Mouse (Mus musculus) kidney, postnatal 4 days (tissue): ENCODE measurements around the gene Ociad1.

Experiments used
- DNase-seq, 2 experiments: peaks; one replicate each; pipeline ENCODE4 v3.0.0; 2021; ENCODE audit warnings: mixed read lengths in 2 of 2

Ociad1 gene

DNA sequence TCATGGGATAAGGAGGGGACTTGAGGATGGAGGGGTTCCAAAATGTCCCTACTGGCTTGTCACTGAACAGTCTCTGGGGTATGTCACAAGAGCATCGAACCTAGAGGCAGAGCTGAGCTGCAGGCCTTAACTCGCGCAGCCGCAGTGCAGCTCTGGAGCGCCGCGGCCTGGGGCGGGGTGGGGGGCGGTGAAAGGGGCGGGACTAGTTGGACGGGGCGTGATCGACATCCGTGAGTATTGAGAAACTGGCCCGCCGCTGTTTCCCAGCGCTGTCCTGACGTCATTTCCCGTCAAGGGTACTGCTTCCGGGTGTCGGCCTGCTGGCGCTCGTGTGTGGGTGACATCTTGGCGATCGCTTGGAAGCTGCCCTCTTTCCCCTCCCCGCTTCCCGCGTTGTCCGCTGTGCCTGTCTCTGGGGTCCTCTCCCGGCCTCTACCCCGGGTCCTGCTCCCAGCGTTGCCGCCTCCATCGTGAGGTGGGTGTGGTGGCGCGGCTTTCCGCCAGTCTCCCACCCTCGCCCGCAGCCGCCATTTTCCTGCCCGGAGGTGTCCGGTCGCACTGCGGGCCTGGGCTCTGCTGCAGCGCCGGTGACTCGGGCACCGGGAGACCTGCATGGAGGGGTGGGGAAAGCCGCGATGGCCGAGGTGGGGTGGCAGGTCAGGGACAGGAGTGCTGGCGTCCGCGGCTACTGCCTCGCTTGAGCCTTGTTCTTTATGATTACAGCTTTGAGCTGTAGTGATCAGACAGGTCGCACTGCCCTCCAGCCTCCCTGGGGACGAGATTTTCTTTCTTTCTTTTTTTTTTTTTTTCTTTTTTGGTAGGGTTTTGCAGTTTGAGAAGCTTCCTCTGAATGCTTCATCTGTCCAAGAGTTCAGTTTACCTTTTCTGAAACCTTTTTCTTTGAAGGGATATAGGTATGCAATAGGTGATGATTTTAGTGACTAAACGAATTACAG is at the start of gene Ociad1:
Gene Ociad1, plus strand, starts transcription at position 283 of the 956 bp plus-strand sequence.
- DNase-seq = peak; percentile 95 to 97

DNA sequence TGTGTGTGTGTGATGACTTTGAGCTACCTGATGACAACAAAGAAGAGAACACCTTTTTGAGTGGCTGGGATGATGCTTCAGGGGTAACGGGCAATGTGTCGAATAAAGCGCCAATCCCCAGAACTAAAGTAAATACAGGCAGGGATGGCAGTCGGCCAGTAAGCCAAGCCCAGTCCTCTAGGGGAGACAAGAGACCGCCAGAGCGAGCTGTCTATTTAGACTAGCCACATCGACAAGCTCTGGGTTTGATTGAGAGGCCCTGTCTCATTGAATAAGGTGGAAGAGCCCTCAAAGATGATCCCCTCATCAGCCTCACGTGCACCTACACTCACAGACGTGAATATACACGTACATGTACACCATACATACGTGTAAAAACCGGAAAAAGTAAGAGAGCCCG is 48.2 kb upstream of the Ociad1 start:
- DNase-seq = no peak

DNA sequence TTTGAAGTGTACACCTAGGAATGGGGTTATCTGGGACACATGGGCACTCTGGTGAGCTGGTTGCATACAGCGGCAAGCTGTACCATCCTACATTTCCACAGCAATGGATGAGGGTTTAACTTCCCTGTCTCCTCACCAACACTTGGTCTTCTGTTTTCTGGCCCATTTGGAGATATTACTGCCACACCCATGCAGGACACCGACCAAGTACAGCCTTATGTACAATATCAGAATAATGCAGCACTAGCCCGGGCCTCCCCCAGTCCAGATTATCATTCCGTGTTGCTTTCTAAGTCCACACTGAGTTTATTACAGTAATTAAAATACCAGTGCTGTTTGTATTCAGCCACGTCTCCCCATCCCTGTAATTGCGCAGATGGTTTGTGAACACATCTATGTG is 46.2 kb upstream of the Ociad1 start:
- DNase-seq = no peak

DNA sequence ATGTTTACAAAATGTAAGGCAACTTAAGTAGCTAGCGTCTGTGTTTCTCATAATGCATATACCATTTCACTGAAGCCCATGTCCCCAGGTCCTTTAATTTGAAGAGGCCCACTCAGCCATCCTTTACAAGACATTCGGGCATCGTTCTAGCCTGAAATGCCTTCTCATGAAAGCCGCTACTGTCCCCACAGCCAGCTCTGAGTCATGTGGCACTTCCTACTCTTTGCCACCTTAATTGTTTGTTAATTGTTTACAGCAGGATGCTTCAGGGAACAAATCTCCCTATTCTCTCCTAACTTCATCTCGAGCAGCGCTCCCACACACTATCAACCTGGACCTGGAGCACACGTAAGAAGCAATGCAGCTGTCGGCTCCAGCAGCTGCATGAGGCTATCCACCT is 44.4 kb upstream of the Ociad1 start:
- DNase-seq = no peak

DNA sequence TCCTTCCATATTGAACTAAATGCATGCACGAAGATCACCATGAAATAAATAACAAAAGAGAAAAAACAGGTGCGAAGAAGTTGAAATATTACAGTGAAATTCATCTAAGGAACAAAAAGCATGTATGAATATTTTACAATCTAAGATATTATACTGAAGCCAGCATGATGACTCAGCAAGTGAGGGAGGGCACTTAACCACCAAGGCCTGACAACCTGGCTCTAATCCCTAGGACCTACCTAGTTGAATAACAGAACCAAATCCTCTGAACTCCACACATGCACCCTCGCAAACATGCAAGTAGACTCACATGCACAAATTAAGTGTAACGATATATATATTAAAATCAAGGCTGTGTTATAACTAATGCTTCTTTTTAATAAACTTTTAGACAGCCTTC is 43.2 kb upstream of the Ociad1 start:
- DNase-seq = no peak

DNA sequence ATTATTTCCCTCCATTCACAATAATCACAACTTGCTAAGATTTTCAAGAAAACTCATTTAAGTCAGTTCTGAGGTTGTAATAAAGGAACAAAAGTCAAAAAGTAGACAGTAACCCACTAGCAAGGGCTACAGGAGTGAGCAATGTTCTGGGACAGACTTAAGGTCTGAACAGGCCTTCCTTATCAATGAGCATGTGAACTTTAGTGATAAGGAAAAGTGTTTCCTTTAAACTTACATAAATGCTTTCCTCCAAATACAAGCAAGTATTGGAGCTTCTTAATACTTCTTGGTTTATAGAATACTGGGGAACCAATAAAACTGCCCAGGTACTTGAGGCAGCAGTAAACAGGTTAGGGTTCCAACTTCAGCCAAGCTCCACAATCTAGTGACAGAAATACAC is 39.8 kb upstream of the Ociad1 start:
- no peak for DNase-seq

DNA sequence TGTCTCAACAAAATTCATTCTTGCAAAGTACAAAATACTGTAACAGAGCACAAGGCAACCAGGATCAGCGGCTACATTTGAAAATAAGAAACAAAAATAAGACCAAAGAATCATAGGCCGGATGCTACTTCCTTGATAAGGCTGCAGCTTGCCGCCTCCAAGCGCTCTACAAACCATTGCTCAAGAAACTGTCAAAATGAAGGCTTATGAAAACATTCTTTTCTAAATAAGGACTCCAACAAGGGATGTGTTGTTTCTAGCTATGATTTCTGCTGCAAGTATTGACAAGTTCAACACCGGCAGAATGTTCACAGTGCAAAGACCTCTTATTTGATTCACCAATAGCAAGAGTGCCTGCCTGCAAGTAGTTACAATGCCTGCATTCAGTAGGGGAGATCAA is 37.9 kb upstream of the Ociad1 start:
- no peak for DNase-seq

DNA sequence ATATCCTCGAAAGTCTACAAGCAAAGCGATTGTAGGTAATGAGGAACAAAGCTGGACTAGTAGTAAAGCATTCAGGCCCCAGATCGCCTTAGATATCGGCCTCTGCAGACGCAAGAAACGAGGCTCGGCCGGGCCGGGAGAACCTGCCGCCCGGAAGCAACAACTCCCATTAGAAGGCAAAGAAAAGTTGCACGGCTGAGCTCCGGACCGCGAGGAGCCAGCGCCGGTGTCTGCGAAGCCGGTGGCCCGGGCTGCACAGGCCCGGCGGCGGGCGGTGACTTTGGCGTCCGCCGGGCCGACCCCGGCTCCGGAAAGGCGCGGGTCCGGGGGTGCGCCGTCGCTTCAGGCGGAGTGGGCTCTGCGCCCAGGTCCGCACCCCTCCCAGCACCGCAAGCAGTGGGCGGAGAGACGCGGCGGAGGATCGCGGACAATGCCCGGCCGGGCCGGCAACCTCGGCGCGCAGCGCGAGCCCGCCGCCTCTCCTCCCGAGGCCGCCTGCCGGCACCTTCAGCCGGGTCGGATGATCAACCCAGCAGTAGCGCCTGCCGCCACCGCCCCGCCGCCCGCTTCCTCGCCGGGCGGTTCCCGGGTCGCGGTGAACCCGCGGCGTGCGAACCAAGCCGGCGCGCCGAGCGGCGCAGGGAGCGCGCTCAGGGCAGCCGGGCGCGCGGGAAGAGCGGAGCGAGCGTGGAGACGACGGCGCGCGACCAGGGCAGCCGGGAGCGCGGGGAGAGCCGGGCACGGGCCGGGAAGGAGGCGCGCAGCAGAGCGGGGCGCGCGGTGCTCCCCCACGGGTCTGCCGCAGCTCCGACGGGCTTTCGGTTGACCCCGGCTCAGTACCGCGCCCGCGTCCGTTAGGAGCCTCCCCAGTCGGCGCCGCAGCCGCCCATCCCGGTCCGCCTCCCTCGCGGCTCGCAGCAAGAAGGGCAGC is 37.0 kb upstream of the Ociad1 start:
- DNase-seq = peak; percentile 71 to 82

DNA sequence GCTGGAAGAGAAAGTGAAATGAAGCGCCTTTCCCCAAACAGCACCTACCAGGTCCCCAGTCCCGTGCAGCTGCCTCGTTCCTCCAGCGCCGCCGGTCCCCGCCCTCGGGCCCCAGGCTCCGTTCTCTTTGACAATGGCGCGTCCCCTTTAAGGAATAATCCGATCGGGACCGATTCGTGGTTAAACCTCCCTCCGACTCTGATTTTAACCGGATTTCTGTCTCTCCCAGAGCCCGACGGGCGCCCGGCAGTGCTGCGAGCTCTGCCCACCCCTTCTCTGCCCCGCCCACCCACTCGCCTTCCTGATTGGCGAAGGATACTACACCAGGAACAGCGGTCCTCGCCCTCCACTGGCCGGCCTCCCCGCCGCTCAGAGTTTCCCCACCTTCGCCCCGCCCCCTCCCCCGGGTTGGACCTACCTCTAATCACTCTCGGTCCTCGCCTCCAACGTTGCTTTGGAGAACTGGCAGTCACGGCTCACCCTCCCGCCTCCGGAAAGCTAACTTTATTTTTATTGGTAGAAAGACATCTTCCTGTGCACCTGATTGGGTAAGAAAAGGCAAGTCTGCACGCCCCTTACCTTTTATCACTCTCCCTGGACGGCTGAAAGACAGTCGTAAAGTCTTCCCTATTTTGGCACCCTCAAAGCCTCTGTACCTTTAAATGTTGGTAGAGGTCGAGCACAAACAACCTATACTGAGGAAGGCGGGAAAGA is 36.1 kb upstream of the Ociad1 start, which contains the start of gene Fryl:
Gene Fryl, minus strand, starts transcription at position 268 of the 714 bp plus-strand sequence.
- peak; percentile 99 to 100 for DNase-seq

DNA sequence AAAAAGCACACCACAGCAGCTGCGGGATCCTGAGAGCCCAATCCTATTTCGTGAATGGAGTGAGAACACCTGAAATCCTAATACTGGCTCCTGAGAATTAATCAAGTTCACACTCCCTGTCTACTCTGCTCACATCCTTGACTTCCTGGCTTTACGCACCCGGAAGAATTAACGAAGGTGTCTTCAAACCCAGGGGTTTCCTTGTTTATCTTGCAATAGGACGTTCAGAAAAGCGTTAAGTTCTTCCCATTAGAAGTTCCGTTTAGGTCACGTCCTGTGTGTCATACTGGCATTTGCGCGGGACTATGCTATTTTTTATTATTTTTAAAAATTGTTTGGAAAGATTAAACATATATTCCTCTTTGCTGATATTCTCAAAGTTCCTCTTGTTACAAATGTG is 35.5 kb upstream of the Ociad1 start:
- no peak for DNase-seq

DNA sequence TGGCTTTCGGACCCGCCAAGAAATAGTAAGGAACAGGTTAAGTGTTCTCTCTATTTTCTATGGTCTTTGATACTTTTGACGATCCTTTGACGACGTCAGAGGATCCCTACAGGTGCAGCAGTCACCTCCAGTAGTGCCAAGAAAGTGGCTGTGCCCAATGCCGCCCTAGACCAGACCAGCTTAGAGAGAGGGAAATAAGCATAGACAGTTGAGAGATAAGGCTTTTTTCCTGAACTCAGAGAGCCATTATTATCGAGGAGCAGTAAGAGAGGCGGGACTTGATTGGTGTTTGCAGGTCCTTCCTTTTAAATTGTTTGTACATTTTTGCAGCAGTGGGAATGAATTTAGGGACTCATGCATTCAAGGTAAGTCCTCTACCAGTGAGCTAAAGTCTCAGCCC is 34.9 kb upstream of the Ociad1 start:
- DNase-seq = no peak

DNA sequence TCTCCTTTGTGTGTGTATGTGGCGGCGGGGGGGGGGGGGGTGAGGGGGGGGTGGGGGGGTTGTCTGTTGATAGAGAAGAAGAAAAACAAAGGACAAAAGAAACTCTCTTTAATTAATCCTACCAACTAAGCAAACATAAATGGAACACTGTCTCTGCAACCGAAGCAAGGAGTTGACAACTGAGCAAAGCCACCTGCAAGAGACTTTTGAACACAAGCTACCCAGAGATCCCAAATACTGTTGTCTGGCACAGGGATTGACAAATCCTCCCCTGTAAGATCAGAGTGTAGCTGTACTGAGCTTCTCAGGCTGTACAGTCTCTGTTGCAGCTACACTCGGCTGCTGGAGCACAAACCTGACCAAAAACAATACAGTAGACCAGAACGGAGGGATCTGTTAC is 28.5 kb upstream of the Ociad1 start:
- no peak for DNase-seq

DNA sequence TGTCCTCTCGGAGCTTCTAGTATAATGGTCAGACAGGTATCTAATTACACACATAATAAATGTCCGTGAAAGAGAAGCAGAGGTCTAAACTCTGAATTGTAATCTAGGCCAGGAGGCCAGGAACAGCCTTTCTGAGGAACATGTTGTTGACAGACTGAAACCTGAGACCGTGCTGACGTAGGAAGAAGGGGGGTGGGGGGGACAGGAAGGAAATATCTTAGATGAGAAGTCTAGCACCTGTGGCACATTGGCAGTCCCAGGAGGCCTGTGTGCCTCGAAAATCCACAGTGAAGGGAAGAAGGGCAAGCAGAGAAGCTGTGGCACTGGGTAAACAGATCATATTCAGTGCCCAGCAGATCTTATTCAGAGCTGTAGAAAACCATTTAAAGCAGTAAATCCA is 27.1 kb upstream of the Ociad1 start:
- peak in 1 of 2 experiments; percentile 22 for DNase-seq

DNA sequence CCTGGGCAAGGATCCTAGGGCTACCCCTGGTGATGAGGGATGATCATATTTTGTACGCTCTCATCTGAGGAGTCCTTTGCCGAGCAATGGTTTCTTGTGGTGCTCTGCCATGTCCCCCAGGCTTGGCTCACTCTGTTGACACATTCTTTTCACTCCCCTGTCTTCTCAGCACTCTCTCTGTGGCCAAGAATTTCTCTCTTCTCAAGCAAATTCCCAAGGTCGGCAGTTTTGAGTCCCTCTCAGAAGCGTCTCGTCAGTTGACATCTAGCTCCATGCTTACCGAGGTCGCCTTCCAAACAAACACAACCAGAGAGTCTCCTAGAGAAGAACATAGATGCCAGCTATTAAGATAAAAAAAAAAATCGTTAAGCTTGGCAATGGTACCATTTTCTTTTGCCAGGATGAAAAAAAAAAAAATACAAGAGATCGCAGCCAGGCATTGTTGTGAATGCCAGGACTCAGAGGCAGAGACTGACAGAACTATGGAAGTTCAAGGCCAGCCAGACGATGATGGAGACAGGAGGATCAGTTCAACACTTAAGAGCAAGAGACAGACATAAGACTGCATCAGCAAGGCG is 23.9 kb upstream of the Ociad1 start:
- DNase-seq = peak in 1 of 2 experiments; percentile 13

DNA sequence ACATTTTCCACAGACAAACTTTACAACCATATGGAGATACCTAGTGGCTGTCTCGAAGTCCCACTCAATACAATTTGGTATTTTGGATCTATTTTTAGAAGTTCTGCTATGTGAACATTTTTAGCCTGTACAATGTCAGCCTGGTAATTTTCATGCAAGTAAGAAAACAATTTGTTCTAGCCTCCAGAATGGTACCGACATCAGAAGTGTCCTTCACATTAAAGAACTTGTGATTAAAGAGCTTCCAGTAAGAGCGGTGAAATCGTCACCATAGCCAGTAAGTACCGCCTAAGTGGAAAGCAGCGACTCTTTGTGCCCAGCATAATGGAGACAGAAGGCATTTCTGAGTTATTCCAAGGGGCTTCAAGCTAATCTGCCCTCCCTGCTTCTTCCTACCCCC is 22.0 kb upstream of the Ociad1 start:
- no peak for DNase-seq

DNA sequence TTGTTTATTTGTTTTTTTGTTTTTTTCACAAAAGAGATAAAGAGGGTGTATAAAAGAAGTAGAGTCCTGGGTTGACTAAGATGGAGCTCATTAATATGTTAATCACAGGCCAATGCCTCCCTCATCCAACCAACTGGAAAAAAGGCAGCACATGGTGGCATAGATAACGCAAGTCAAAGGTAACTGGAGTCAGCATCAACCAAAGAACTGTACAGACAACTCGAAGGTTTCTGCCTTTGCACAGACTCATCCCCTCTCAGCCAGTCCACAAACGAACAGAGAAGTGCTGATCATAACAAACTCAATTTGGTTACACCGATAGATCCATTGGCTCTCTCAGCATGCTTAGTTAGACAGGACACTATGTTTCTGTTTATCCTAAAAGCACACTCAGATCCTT is 19.4 kb upstream of the Ociad1 start:
- DNase-seq = no peak

DNA sequence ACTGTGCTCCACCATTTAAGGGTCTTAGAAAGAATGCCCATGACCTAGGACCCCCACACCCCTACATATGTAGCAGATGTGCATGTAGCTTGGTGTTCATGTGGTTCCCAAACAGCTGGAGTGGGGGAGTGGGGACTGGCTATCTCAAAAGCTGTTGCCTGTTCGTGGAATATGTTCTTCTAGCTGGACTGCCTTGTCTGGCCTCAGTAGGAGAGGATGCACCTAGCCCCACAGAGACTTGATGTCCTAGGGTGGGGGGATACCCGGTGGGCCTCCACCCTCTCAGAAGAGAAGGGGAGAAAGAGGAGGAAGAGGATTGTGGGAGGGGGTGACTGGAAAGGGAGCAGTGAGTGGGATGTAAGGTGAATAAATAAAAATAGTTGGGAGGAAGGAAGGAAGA is 17.6 kb upstream of the Ociad1 start:
- no peak for DNase-seq

DNA sequence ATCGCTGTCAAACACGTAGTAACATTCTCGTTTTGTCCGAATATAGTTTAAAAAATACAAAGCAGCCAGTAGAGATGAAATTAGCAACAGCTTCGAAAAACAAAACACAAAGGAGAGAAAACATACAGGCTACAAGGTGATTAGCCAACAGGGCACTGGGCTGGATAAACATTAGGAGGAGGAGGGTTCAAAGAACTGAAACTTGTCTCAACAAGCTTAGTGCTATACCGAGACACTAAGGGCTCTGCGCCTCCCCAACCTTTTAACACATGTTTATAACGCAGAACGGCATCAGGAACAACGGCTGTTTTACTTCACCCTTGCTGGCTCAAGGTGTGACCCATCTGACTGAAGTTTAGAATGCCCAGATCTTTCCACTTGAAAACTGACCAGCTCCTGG is 13.4 kb upstream of the Ociad1 start:
- no peak for DNase-seq

DNA sequence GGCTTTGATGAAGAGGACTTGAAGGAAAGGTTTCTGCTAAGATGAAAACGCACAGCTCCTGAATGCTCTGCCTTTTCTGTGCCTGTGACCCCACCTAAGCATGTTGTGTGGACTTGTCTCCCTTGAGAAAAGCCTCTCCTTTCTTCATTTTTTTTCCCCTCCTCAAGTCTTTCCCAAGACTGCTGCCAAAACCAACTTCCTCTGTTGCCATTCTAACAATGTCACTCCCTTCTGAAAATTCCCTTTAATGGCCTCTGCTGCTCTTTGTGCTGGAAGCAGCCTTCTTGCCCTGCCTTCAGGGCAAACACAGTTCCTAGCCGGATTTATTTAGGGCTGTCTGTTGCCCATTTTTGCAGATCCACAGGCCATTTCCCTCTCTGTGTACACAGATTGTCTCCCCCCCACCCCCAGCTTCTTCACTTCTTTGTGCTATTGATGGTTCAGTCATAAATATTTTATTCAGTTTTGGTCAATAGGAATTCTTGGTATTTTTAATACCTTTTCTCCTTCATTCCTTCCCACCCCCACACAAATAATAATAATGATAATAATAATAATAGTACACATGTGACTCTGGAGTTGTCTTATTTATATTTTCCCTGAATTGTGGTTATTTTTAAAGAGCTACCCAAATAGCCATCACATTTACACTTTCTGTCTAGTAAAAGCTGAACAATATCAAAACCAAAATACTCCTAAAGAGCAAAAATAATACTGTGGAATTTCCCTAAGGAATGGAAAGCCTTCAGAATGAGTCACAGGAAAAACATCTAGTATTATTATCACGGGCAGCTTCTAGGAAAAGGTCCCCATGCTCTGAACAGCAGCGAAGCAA is 12.6 kb upstream of the Ociad1 start:
- DNase-seq = no peak

DNA sequence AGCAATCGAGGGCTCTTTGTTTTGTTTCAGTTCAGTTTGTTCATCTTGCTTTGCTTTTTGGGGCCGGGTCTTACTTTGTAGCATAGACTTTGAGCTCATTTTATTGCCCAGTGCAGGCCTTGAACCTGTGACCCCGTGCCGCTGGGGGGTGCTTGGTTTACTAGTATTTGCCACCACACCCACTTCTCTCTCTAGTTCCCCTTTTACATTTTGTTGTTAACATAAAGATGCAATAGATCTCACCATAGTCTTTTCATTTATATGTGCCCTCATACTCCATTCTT is 12.1 kb upstream of the Ociad1 start:
- no peak for DNase-seq

DNA sequence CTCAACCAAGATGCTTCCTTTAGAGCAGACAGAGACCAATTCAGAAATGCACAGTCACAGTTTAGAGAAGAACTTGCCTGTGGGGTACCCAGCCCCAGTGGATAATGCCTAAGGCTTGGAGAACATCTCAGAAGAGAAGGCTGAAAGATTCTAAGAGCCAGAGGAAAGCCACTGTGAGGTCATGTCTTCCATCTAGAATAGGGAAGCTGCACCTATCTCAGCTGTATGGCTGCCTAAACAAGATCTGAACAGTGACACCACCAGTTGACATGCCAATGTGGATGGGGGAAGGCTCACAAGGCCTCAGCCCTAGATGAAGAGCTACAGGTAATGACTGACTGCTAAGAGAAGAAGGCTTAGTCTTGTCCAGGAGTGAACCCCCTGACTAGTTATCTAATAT is 8.5 kb upstream of the Ociad1 start:
- DNase-seq = no peak

DNA sequence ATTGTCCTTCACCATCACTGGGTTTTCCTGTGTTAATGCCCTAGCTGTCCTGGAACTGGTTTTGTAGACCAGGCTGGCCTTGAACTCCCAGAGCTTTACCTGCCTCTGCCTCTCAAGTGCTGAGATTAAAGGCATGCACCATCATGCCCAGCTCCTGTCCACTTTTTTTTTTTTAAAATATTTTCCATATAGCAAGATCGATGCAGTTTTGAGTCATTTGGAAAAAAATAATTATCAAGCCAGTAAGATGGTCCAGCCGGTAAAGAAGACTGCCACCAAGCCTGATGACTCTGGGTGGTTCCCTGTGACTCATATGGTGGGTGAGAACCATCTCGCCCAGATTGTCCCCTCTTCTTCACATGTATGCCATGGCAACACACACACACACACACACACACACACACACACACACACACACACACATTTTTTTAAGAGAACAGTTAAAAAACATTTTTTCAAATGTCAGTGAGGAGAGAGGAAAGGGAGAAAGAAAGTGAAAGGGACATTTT is 7.1 kb upstream of the Ociad1 start:
- DNase-seq = no peak
